Mouse (Mus musculus) limb, embryonic 11.5 days (tissue): ENCODE results near the gene Lce1h. TPM values are rescaled to one million over a fixed set of nuclear protein-coding genes. Genes with fewer than 3 reads are reported as not detected.

Source experiments
- ATAC-seq: fragments of 200-750 bp; cut with Nextera tagmentation; 2 replicates; pipeline ENCODE4 v1.8.0; 2017; ENCODE audit warnings: low read depth; ENCODE audit not compliant: insufficient number of reproducible peaks, low FRiP score, low TSS enrichment
- DNase-seq: peaks from one replicate; pipeline ENCODE4 v3.0.0-alpha.2; 2015; ENCODE audit warnings: low spot score
- H3K27ac ChIP-seq: fragments of 300-500 bp; sonication (generic); replicated peaks from 2 replicates; pipeline ENCODE4 v1.5.1; 2014; ENCODE audit warnings: low read depth, mild to moderate bottlenecking, low read length
- H3K27me3 ChIP-seq: fragments of 300-500 bp; sonication (generic); 2 replicates; pipeline ENCODE4 v1.6.1; 2014; ENCODE audit warnings: mild to moderate bottlenecking, low read length, mixed read lengths; ENCODE audit not compliant: control insufficient read depth, insufficient read depth
- H3K36me3 ChIP-seq: fragments of 300-500 bp; sonication (generic); 2 replicates; pipeline ENCODE4 v1.6.1; 2014; ENCODE audit warnings: mild to moderate bottlenecking, low read length, moderate library complexity, mixed read lengths; ENCODE audit not compliant: control insufficient read depth, insufficient read depth
- H3K4me1 ChIP-seq: fragments of 300-500 bp; sonication (generic); 2 replicates; pipeline ENCODE4 v1.6.1; 2014; ENCODE audit warnings: low read length, mixed read lengths; ENCODE audit not compliant: control insufficient read depth, insufficient read depth
- H3K4me2 ChIP-seq: fragments of 300-500 bp; sonication (generic); 2 replicates; pipeline ENCODE4 v1.6.1; 2014; ENCODE audit warnings: low read depth, mild to moderate bottlenecking, moderate library complexity; ENCODE audit not compliant: severe bottlenecking
- H3K4me3 ChIP-seq: fragments of 300-500 bp; sonication (generic); 2 replicates; pipeline ENCODE4 v1.5.1; 2014; ENCODE audit warnings: low read depth, low read length
- H3K9ac ChIP-seq: fragments of 300-500 bp; sonication (generic); 2 replicates; pipeline ENCODE4 v1.6.1; 2014; ENCODE audit warnings: mild to moderate bottlenecking, low read length
- H3K9me3 ChIP-seq: fragments of 300-500 bp; sonication (generic); 2 replicates; pipeline ENCODE4 v1.6.1; 2016; ENCODE audit warnings: low read length; ENCODE audit not compliant: control insufficient read depth
- WGBS: fragments of 180-500 bp; shearing (Covaris S2); extraction: QIAGEN DNeasy Blood & Tissue Kit; methylation state at CpG from one replicate; pipeline ENCODE4 v1.1.7; 2014; 5-methylcytosine and 5-hydroxymethylcytosine counted together
- polyA plus RNA-seq: library from polyadenylated mRNA; unstranded; fragments of >200 nt; fragmentation: Nextera tagmentation; extraction: Ambion mirVana; gene quantifications from 2 replicates; pipeline ENCODE4 v1.2.1, GENCODE M21; 2014

Lce1h gene
- polyA plus RNA-seq, 1 experiment from 2014 or later = not detected

DNA sequence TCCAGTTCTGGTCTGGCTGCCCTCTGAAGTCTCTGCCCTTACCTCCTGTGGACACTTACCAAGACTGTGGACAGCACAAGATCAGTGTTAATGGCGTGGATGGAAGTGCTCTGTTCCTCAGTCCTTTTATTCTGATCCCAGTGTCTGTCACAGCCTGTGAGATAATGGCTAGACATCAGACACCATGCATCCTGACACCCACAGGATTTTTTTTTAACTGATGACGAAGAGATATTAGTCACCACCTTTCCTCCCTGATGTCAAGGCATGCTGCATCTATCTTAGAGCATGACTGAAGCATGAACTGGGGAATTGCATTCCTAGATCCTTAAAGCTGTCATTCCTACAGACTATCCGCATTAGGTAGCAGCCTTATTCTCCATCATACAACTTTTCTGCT is 44.6 kb downstream of the Lce1h start, which contains the start of gene Lce1f:
Lce1f (minus strand) TSS at position 101 of the 400 bp plus-strand sequence.
- Histone ChIP-seq H3K4me1 (no peaks in the 10 kb centered on the region), H3K27me3 (no peaks in the 10 kb centered on the region), H3K9ac (no peak within 1 kb of the TSS), H3K4me3 (no peak within 1 kb of the TSS), H3K36me3 (no peaks in the 10 kb centered on the region), H3K4me2 (no peak within 1 kb of the TSS), H3K27ac (no peak within 1 kb of the TSS), H3K9me3 (no peaks in the 10 kb centered on the region)
- ATAC-seq (no peak), DNase-seq (no peak)
- 80% methylated on average over 3 of the region's 3 CpGs for WGBS

DNA sequence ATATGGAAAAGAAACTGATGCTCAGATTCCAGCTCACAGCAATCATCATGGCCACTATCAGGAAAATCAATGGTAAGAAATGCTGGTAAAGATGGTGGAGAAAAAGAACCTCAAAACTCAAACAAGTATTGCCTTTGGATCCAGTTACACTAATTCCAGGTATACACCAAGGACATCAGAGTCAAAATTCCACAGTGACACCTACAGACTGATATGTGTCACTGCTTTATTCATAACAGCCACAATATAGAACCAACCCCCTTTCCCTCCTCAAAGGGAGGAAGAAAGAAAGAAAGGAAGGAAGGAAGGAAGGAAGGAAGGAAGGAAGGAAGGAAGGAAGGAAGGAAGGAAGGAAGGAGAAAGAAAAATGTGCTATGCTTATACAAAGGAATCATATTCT is 49.7 kb downstream of the Lce1h start:
- Histone ChIP-seq H3K9ac (no peak overlapping the region), H3K4me1 (no peaks in the 10 kb centered on the region), H3K27ac (no peak overlapping the region), H3K4me3 (no peak overlapping the region), H3K36me3 (no peaks in the 10 kb centered on the region), H3K27me3 (no peaks in the 10 kb centered on the region), H3K9me3 (no peaks in the 10 kb centered on the region), H3K4me2 (no peak overlapping the region)
- ATAC-seq = no peak
- DNase-seq = no peak

Other genes with a start within 250 kb of the Lce1h start
- not detected in 2 replicates for gene 2310046K23Rik, start 230.6 kb downstream of the Lce1h start, polyA plus RNA-seq
- gene Ivl, start 191.3 kb downstream of the Lce1h start, polyA plus RNA-seq = not detected in 2 replicates
- gene Smcp, start 176.1 kb downstream of the Lce1h start, polyA plus RNA-seq = not detected in 2 replicates
- gene 2210017I01Rik, start 157.6 kb downstream of the Lce1h start, polyA plus RNA-seq = not detected in 2 replicates
- not detected in 2 replicates for gene Lce6a, start 143.4 kb downstream of the Lce1h start, polyA plus RNA-seq
- gene Lce1a1, start 116.8 kb downstream of the Lce1h start, polyA plus RNA-seq = not detected in 2 replicates
- not detected in 2 replicates for gene Lce1b, start 108.1 kb downstream of the Lce1h start, polyA plus RNA-seq
- not detected in 2 replicates for gene Lce1a2, start 94.8 kb downstream of the Lce1h start, polyA plus RNA-seq
- not detected in 2 replicates for gene Lce1c, start 85.8 kb downstream of the Lce1h start, polyA plus RNA-seq
- gene Lce1d, start 77.9 kb downstream of the Lce1h start, polyA plus RNA-seq = not detected in 2 replicates
- not detected in 2 replicates for gene Lce1e, start 56.0 kb downstream of the Lce1h start, polyA plus RNA-seq
- not detected in 2 replicates for gene Lce1f, start 44.7 kb downstream of the Lce1h start, polyA plus RNA-seq
- gene Gm38119, start 26.0 kb downstream of the Lce1h start, polyA plus RNA-seq = not detected in 2 replicates
- gene Lce1g, start 12.7 kb downstream of the Lce1h start, polyA plus RNA-seq = not detected in 2 replicates
- not detected in 2 replicates for gene Lce1i, start 13.8 kb upstream of the Lce1h start, polyA plus RNA-seq
- gene Lce1j, start 25.4 kb upstream of the Lce1h start, polyA plus RNA-seq = not detected in 2 replicates
- gene Lce1k, start 42.8 kb upstream of the Lce1h start, polyA plus RNA-seq = not detected in 2 replicates
- not detected in 2 replicates for gene Kprp, start 62.2 kb upstream of the Lce1h start, polyA plus RNA-seq
- not detected in 2 replicates for gene Lce1l, start 86.2 kb upstream of the Lce1h start, polyA plus RNA-seq
- gene 2310050C09Rik, start 105.2 kb upstream of the Lce1h start, polyA plus RNA-seq = not detected in 2 replicates
- not detected in 2 replicates for gene Lce3a, start 161.2 kb upstream of the Lce1h start, polyA plus RNA-seq
- not detected in 2 replicates for gene Lce3b, start 167.9 kb upstream of the Lce1h start, polyA plus RNA-seq
- gene Lce3c, start 179.4 kb upstream of the Lce1h start, polyA plus RNA-seq = not detected in 2 replicates
- gene Lce3d, start 192.3 kb upstream of the Lce1h start, polyA plus RNA-seq = not detected in 2 replicates
- not detected in 2 replicates for gene Lce3e, start 202.0 kb upstream of the Lce1h start, polyA plus RNA-seq
- not detected in 2 replicates for gene Lce3f, start 227.2 kb upstream of the Lce1h start, polyA plus RNA-seq